Mouse (Mus musculus) heart, embryonic 16.5 days (tissue): ENCODE results near the gene Insl3. TPM values are rescaled to one million over a fixed set of nuclear protein-coding genes. Genes with fewer than 3 reads are reported as not detected.
"Not testable (repeated sequence)": the region's sequence is repeated elsewhere in the genome, so short reads cannot be mapped to it uniquely, and the experiment has no call there.

ENCODE experiments used
- ATAC-seq: fragments of 200-750 bp; cut with Nextera tagmentation; replicated peaks from 2 replicates; pipeline ENCODE4 v1.8.0; 2017; ENCODE audit warnings: moderate number of reproducible peaks; ENCODE audit not compliant: insufficient read depth, low FRiP score; ENCODE audit errors: extremely low read depth
- H3K27ac ChIP-seq: fragments of 300-500 bp; sonication (generic); 2 replicates; pipeline ENCODE4 v1.5.1; 2014; ENCODE audit warnings: mild to moderate bottlenecking, low read length, control low read depth, moderate library complexity
- H3K27me3 ChIP-seq: fragments of 300-500 bp; sonication (generic); 2 replicates; pipeline ENCODE4 v1.6.1; 2014; ENCODE audit warnings: low read length, mixed read lengths; ENCODE audit not compliant: control insufficient read depth, insufficient read depth
- H3K36me3 ChIP-seq: fragments of 300-500 bp; sonication (generic); 2 replicates; pipeline ENCODE4 v1.6.1; 2014; ENCODE audit not compliant: control insufficient read depth, insufficient read depth
- H3K4me1 ChIP-seq: fragments of 300-500 bp; sonication (generic); 2 replicates; pipeline ENCODE4 v1.6.1; 2014; ENCODE audit warnings: low read length, mixed read lengths; ENCODE audit not compliant: control insufficient read depth, insufficient read depth
- H3K4me2 ChIP-seq: fragments of 300-500 bp; sonication (generic); 2 replicates; pipeline ENCODE4 v1.6.1; 2014; ENCODE audit warnings: low read depth, mild to moderate bottlenecking, control low read depth, low read length
- H3K4me3 ChIP-seq: fragments of 300-500 bp; sonication (generic); 2 replicates; pipeline ENCODE4 v1.5.1; 2014; ENCODE audit warnings: mild to moderate bottlenecking, control low read depth, low read length
- H3K9ac ChIP-seq: fragments of 300-500 bp; sonication (generic); 2 replicates; pipeline ENCODE4 v1.6.1; 2014; ENCODE audit warnings: low read length, control low read depth
- H3K9me3 ChIP-seq: fragments of 300-500 bp; sonication (generic); replicated peaks from 2 replicates; pipeline ENCODE4 v1.6.1; 2016; ENCODE audit warnings: low read length; ENCODE audit not compliant: control insufficient read depth
- WGBS: fragments of 180-500 bp; shearing (Covaris S2); extraction: QIAGEN DNeasy Blood & Tissue Kit; methylation state at CpG from one replicate; pipeline ENCODE4 v1.1.7; 2014; 5-methylcytosine and 5-hydroxymethylcytosine counted together
- polyA plus RNA-seq: library from polyadenylated mRNA; unstranded; fragments of >200 nt; fragmentation: Nextera tagmentation; extraction: Ambion mirVana; gene quantifications from 2 replicates; pipeline ENCODE4 v1.2.1, GENCODE M21; 2015

Insl3 gene
- polyA plus RNA-seq, 1 experiment from 2014 or later, result 3.4 TPM

- WGBS, result 2% methylated on average over 44 of the region's 54 CpGs
- peak; percentile 75 for ATAC-seq
Measured at GRCm38 (mm10) chr8:71725122-71725924, 36.3 kb downstream of the Insl3 start, which contains the start of gene Fcho1. Gene Fcho1 (minus strand): TSS chr8:71725716.

GRCm38 (mm10) chr8:71728240-71728785, 39.3 kb downstream of the Insl3 start:
- no peaks in the 10 kb centered on the region for H3K36me3 ChIP-seq
- peaks cover 6% of the 10 kb centered on the region for H3K4me1 ChIP-seq
- H3K9ac ChIP-seq, result peak overlapping the region; percentile 17; the same call in 1 of the 2 replicates
- no peaks in the 10 kb centered on the region for H3K9me3 ChIP-seq
- WGBS, result 4% methylated on average over 21 of the region's 21 CpGs
- H3K27me3 ChIP-seq, result peaks cover 28% of the 10 kb centered on the region
- peak overlapping the region; percentile 35 for H3K4me3 ChIP-seq
- no peak; the same call in 1 of the 2 replicates for ATAC-seq
- H3K4me2 ChIP-seq, result peak overlapping the region; percentile 64
- no peak overlapping the region for H3K27ac ChIP-seq

More at GRCm38 (mm10) chr8:71725122-71725924, 36.3 kb downstream of the Insl3 start, which contains the start of gene Fcho1:
- H3K9me3 ChIP-seq, result no peaks in the 10 kb centered on the region
- H3K9ac ChIP-seq, result peak within 1 kb of the TSS; percentile 59
- H3K27ac ChIP-seq, result no peak within 1 kb of the TSS
- H3K4me3 ChIP-seq, result peak within 1 kb of the TSS; percentile 55
- no peaks in the 10 kb centered on the region for H3K36me3 ChIP-seq
- H3K27me3 ChIP-seq, result peaks cover 28% of the 10 kb centered on the region
- H3K4me2 ChIP-seq, result peak within 1 kb of the TSS; percentile 76
- peaks cover 6% of the 10 kb centered on the region for H3K4me1 ChIP-seq

GRCm38 (mm10) chr8:71728826-71729620, 40.0 kb downstream of the Insl3 start:
- H3K27me3 ChIP-seq, result peaks cover 27% of the 10 kb centered on the region
- no peaks in the 10 kb centered on the region for H3K36me3 ChIP-seq
- no peak overlapping the region for H3K9ac ChIP-seq
- WGBS, result 6% methylated on average over 16 of the region's 16 CpGs
- ATAC-seq, result no peak
- H3K4me2 ChIP-seq, result peak overlapping the region; percentile 64
- H3K9me3 ChIP-seq, result no peaks in the 10 kb centered on the region
- no peak overlapping the region for H3K27ac ChIP-seq
- H3K4me3 ChIP-seq, result peak overlapping the region; percentile 35; the same call in 1 of the 2 replicates
- H3K4me1 ChIP-seq, result peaks cover 6% of the 10 kb centered on the region

- Histone ChIP-seq H3K4me1 (peaks cover 6% of the 10 kb centered on the region), H3K27ac (no peak overlapping the region), H3K4me3 (no peak overlapping the region), H3K9ac (no peak overlapping the region), H3K9me3 (no peaks in the 10 kb centered on the region), H3K4me2 (no peak overlapping the region), H3K27me3 (peaks cover 9% of the 10 kb centered on the region; the same call in 1 of the 2 replicates), H3K36me3 (no peaks in the 10 kb centered on the region)
- no peak for ATAC-seq
- 35% methylated on average over 3 of the region's 3 CpGs for WGBS
Measured at GRCm38 (mm10) chr8:71731652-71732230, 42.7 kb downstream of the Insl3 start.

- H3K36me3 ChIP-seq, H3K27ac ChIP-seq, H3K4me3 ChIP-seq, H3K9me3 ChIP-seq, H3K4me2 ChIP-seq, H3K27me3 ChIP-seq, ATAC-seq, H3K9ac ChIP-seq, H3K4me1 ChIP-seq: not testable (repeated sequence)
Measured at GRCm38 (mm10) chr8:71738316-71738715, 49.3 kb downstream of the Insl3 start.

Other genes starting within 250 kb of the Insl3 start
- 41.7 and 48.7 TPM in 2 replicates for gene Abhd8, start 225.6 kb upstream of the Insl3 start, polyA plus RNA-seq
- 175 and 192 TPM in 2 replicates for gene Mrpl34, start 224.3 kb upstream of the Insl3 start, polyA plus RNA-seq
- gene Dda1, start 220.0 kb upstream of the Insl3 start, polyA plus RNA-seq, result 78.2 and 83.7 TPM in 2 replicates
- gene Ano8, start 203.3 kb upstream of the Insl3 start, polyA plus RNA-seq, result 0.37 and 0.76 TPM in 2 replicates
- gene Gtpbp3, start 201.1 kb upstream of the Insl3 start, polyA plus RNA-seq, result 12.3 and 12.5 TPM in 2 replicates
- 86.4 and 106 TPM in 2 replicates for gene Plvap, start 177.5 kb upstream of the Insl3 start, polyA plus RNA-seq
- 0.29 and 0.54 TPM in 2 replicates for gene Ccdc194, start 163.5 kb upstream of the Insl3 start, polyA plus RNA-seq
- 36.6 and 46.5 TPM in 2 replicates for gene Bst2, start 151.8 kb upstream of the Insl3 start, polyA plus RNA-seq
- 60.3 and 65.8 TPM in 2 replicates for gene Mvb12a, start 146.3 kb upstream of the Insl3 start, polyA plus RNA-seq
- gene Tmem221, start 130.3 kb upstream of the Insl3 start, polyA plus RNA-seq, result 0.99 and 1.4 TPM in 2 replicates
- gene Nxnl1, start 122.6 kb upstream of the Insl3 start, polyA plus RNA-seq, result 0.06 and 0.18 TPM in 2 replicates
- 25.1 and 26.2 TPM in 2 replicates for gene Slc27a1, start 120.3 kb upstream of the Insl3 start, polyA plus RNA-seq
- 188 and 205 TPM in 2 replicates for gene Pgls, start 97.0 kb upstream of the Insl3 start, polyA plus RNA-seq
- gene Fam129c, start 91.6 kb upstream of the Insl3 start, polyA plus RNA-seq, result 3.9 and 4.4 TPM in 2 replicates
- 54.4 and 56.0 TPM in 2 replicates for gene Colgalt1, start 78.2 kb upstream of the Insl3 start, polyA plus RNA-seq
- gene Unc13a, start 17.5 kb upstream of the Insl3 start, polyA plus RNA-seq, result 0.47 and 0.72 TPM in 2 replicates
- 9.9 and 11.3 TPM in 2 replicates for gene Jak3, start 12.9 kb upstream of the Insl3 start, polyA plus RNA-seq
- gene B3gnt3, start 12.6 kb downstream of the Insl3 start, polyA plus RNA-seq, result 4.0 and 4.3 TPM in 2 replicates
- 7.6 and 20.4 TPM in 2 replicates for gene Fcho1, start 36.5 kb downstream of the Insl3 start, polyA plus RNA-seq
- 4.5 and 6.1 TPM in 2 replicates for gene Zfp709, start 192.8 kb downstream of the Insl3 start, polyA plus RNA-seq
- 2.8 and 2.9 TPM in 2 replicates for gene Zfp882, start 219.4 kb downstream of the Insl3 start, polyA plus RNA-seq
- gene Zfp617, start 219.4 kb downstream of the Insl3 start, polyA plus RNA-seq, result 26.4 and 26.9 TPM in 2 replicates